Mouse (Mus musculus): ENCODE results near the gene Nfkbil1. TPM values are rescaled to one million over a fixed set of nuclear protein-coding genes. Genes with fewer than 3 reads are reported as not detected.

Nfkbil1 gene
- 3.1 and 4.2 TPM in 2 replicates for polyA plus RNA-seq (2014; fragmentation: Nextera tagmentation; extraction: Ambion mirVana)

GRCm38 (mm10) chr17:35235614-35236389 is at the start of gene Nfkbil1:
Gene Nfkbil1 (minus strand): TSS chr17:35235792.
- H3K9me3 ChIP-seq (ENCODE audit: control insufficient read depth, low read length) = no peaks in the 10 kb centered on the region
- WGBS = under 1% methylated on average over 35 of the region's 35 CpGs
- peak within 1 kb of the TSS; percentile 82 for H3K4me2 ChIP-seq (ENCODE audit: low read length)
- peak within 1 kb of the TSS; percentile 67 to 79 for H3K4me3 ChIP-seq (ENCODE audit: control insufficient read depth in 1 of 2, insufficient read depth in 1 of 2, low read depth in 1 of 2, low read length in 2 of 2)
- ATAC-seq (ENCODE audit: insufficient number of reproducible peaks, insufficient read depth, low FRiP score, low read depth) = peak; percentile 71
- H3K27me3 ChIP-seq (ENCODE audit: control insufficient read depth, insufficient read depth, low read length) = no peaks in the 10 kb centered on the region
- H3K4me1 ChIP-seq (ENCODE audit: control insufficient read depth in 2 of 2, insufficient read depth in 2 of 2, low read length in 2 of 2) = peaks cover 10 to 34% of the 10 kb centered on the region in 2 experiments
- peak within 1 kb of the TSS; percentile 86 to 94 for H3K27ac ChIP-seq (replicated peaks in 1 of 2; ENCODE audit: control insufficient read depth in 1 of 2, insufficient read depth in 1 of 2, low read depth in 2 of 2, low read length in 2 of 2)
- peaks cover 39% of the 10 kb centered on the region for H3K36me3 ChIP-seq (ENCODE audit: control insufficient read depth, insufficient read depth, low read length)
- peak within 1 kb of the TSS; percentile 91 for H3K9ac ChIP-seq (ENCODE audit: low read length)

- no peaks in the 10 kb centered on the region for H3K4me1 ChIP-seq (ENCODE audit: control insufficient read depth in 2 of 2, insufficient read depth in 2 of 2, low read length in 2 of 2)
- 73% methylated on average over 3 of the region's 3 CpGs for WGBS
- no peaks in the 10 kb centered on the region for H3K9me3 ChIP-seq (ENCODE audit: control insufficient read depth, low read length)
- no peak overlapping the region for H3K4me2 ChIP-seq (ENCODE audit: low read length)
- no peak overlapping the region for H3K27ac ChIP-seq (replicated peaks in 1 of 2; ENCODE audit: control insufficient read depth in 1 of 2, insufficient read depth in 1 of 2, low read depth in 2 of 2, low read length in 2 of 2)
- no peak overlapping the region for H3K9ac ChIP-seq (ENCODE audit: low read length)
- no peak overlapping the region for H3K4me3 ChIP-seq (ENCODE audit: control insufficient read depth in 1 of 2, insufficient read depth in 1 of 2, low read depth in 1 of 2, low read length in 2 of 2)
- no peak for ATAC-seq (ENCODE audit: insufficient number of reproducible peaks, insufficient read depth, low FRiP score, low read depth)
- peaks cover 26% of the 10 kb centered on the region for H3K27me3 ChIP-seq (ENCODE audit: control insufficient read depth, insufficient read depth, low read length)
- no peaks in the 10 kb centered on the region for H3K36me3 ChIP-seq (ENCODE audit: control insufficient read depth, insufficient read depth, low read length)
These were observed 44.7 kb upstream of the Nfkbil1 start for GRCm38 (mm10) chr17:35280276-35280675.

- H3K4me2 ChIP-seq (ENCODE audit: low read length) = no peak overlapping the region
- no peak for ATAC-seq (ENCODE audit: insufficient number of reproducible peaks, insufficient read depth, low FRiP score, low read depth)
- 82% methylated on average over 13 of the region's 13 CpGs for WGBS
- H3K9me3 ChIP-seq (ENCODE audit: control insufficient read depth, low read length) = no peaks in the 10 kb centered on the region
- H3K36me3 ChIP-seq (ENCODE audit: control insufficient read depth, insufficient read depth, low read length) = no peaks in the 10 kb centered on the region
- H3K9ac ChIP-seq (ENCODE audit: low read length) = no peak overlapping the region
- H3K4me1 ChIP-seq (ENCODE audit: control insufficient read depth in 2 of 2, insufficient read depth in 2 of 2, low read length in 2 of 2) = no peaks in the 10 kb centered on the region
- peaks cover 30% of the 10 kb centered on the region for H3K27me3 ChIP-seq (ENCODE audit: control insufficient read depth, insufficient read depth, low read length)
- no peak overlapping the region for H3K27ac ChIP-seq (replicated peaks in 1 of 2; ENCODE audit: control insufficient read depth in 1 of 2, insufficient read depth in 1 of 2, low read depth in 2 of 2, low read length in 2 of 2)
- no peak overlapping the region for H3K4me3 ChIP-seq (ENCODE audit: control insufficient read depth in 1 of 2, insufficient read depth in 1 of 2, low read depth in 1 of 2, low read length in 2 of 2)
These were observed 43.5 kb upstream of the Nfkbil1 start for GRCm38 (mm10) chr17:35278957-35279688.

DNA sequence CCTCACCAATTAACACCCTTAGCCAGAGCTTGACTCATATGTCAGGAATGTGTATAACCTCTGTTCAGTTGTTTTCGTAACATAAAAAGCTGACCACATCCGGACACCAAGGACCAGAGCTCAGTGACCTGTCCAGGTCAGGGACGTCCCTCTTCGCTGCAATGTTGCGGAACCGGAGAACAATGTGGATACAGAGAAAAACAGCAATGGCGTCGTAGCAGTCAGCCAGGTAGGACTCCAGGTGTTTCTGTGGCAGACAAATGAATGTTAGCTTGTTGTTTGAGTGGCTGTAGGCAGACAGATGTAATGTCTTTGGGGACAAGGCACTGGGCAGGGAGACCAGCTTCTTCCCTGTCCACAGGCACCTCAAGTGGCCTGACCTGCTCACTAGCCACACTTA is 42.5 kb upstream of the Nfkbil1 start:
- Histone ChIP-seq H3K27me3 (ENCODE audit: control insufficient read depth, insufficient read depth, low read length) (peaks cover 30% of the 10 kb centered on the region), H3K4me2 (ENCODE audit: low read length) (no peak overlapping the region), H3K9ac (ENCODE audit: low read length) (no peak overlapping the region), H3K9me3 (ENCODE audit: control insufficient read depth, low read length) (no peaks in the 10 kb centered on the region), H3K4me1 (ENCODE audit: control insufficient read depth in 2 of 2, insufficient read depth in 2 of 2, low read length in 2 of 2) (no peaks in the 10 kb centered on the region), H3K36me3 (ENCODE audit: control insufficient read depth, insufficient read depth, low read length) (no peaks in the 10 kb centered on the region), H3K4me3 (ENCODE audit: control insufficient read depth in 1 of 2, insufficient read depth in 1 of 2, low read depth in 1 of 2, low read length in 2 of 2) (no peak overlapping the region), H3K27ac (replicated peaks in 1 of 2; ENCODE audit: control insufficient read depth in 1 of 2, insufficient read depth in 1 of 2, low read depth in 2 of 2, low read length in 2 of 2) (no peak overlapping the region)
- WGBS = 82% methylated on average over 8 of the region's 8 CpGs
- no peak for ATAC-seq (ENCODE audit: insufficient number of reproducible peaks, insufficient read depth, low FRiP score, low read depth)

DNA sequence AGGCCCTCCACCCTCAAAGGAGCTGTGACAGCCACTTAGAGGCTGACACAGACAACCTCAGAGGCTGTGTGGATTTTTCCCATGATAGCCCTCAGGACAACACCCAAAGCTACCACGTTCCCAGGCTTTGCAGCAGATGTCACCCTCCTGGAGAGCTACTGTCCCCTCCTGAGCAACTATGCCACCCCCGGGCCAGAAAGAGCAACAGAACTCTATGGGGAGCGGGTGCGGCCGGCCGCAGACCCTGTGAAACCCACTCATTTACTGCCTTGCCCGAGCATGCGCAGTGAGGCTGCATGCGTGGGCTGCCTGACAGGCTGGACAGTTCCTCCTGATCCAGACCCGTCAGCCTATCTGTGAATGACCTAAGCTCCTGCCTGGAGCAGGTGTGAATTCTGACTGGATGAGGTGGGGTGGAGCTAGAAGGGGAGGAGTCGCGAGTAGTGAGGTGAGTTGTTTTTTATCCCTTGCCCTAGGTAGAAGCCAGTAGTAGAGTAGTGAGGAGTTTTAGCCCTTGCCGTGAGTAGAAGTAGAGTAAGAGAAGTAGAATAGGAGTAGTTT is 40.8 kb upstream of the Nfkbil1 start:
- WGBS = 18% methylated on average over 13 of the region's 13 CpGs
- peaks cover 30% of the 10 kb centered on the region for H3K27me3 ChIP-seq (ENCODE audit: control insufficient read depth, insufficient read depth, low read length)
- no peaks in the 10 kb centered on the region for H3K4me1 ChIP-seq (ENCODE audit: control insufficient read depth in 2 of 2, insufficient read depth in 2 of 2, low read length in 2 of 2)

DNA sequence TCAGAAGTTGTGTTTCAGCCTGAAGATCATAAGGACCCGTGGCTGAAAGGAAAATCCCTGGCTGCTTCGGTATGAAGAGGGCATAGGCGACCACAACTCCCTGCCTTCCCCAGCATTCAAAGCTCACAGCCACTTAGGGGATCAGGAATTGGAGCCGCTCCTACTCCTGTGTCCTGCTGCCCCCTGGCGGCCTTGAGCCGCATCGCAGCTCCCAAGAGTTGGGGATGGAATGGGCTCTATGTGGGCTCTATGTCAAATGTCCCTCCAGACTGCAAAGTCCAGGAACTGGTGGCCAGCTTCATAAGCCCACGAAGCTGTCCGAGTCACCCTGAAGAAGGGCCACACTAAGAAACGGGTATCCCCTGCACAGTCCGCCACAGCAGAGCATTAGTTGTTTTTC is 39.2 kb upstream of the Nfkbil1 start:
- Histone ChIP-seq H3K27me3 (ENCODE audit: control insufficient read depth, insufficient read depth, low read length) (peaks cover 30% of the 10 kb centered on the region), H3K9ac (ENCODE audit: low read length) (no peak overlapping the region), H3K4me3 (ENCODE audit: control insufficient read depth in 1 of 2, insufficient read depth in 1 of 2, low read depth in 1 of 2, low read length in 2 of 2) (no peak overlapping the region), H3K9me3 (ENCODE audit: control insufficient read depth, low read length) (no peaks in the 10 kb centered on the region), H3K27ac (replicated peaks in 1 of 2; ENCODE audit: control insufficient read depth in 1 of 2, insufficient read depth in 1 of 2, low read depth in 2 of 2, low read length in 2 of 2) (no peak overlapping the region), H3K4me2 (ENCODE audit: low read length) (no peak overlapping the region), H3K36me3 (ENCODE audit: control insufficient read depth, insufficient read depth, low read length) (no peaks in the 10 kb centered on the region), H3K4me1 (ENCODE audit: control insufficient read depth in 2 of 2, insufficient read depth in 2 of 2, low read length in 2 of 2) (no peaks in the 10 kb centered on the region)
- ATAC-seq (ENCODE audit: insufficient number of reproducible peaks, insufficient read depth, low FRiP score, low read depth) = no peak
- WGBS = 7% methylated on average over 11 of the region's 11 CpGs

More for the DNA sequence above, 40.8 kb upstream of the Nfkbil1 start:
- no peak overlapping the region for H3K4me3 ChIP-seq (ENCODE audit: control insufficient read depth in 1 of 2, insufficient read depth in 1 of 2, low read depth in 1 of 2, low read length in 2 of 2)
- H3K4me2 ChIP-seq (ENCODE audit: low read length) = no peak overlapping the region
- H3K36me3 ChIP-seq (ENCODE audit: control insufficient read depth, insufficient read depth, low read length) = no peaks in the 10 kb centered on the region
- no peak overlapping the region for H3K27ac ChIP-seq (replicated peaks in 1 of 2; ENCODE audit: control insufficient read depth in 1 of 2, insufficient read depth in 1 of 2, low read depth in 2 of 2, low read length in 2 of 2)
- no peaks in the 10 kb centered on the region for H3K9me3 ChIP-seq (ENCODE audit: control insufficient read depth, low read length)
- no peak overlapping the region for H3K9ac ChIP-seq (ENCODE audit: low read length)
- no peak for ATAC-seq (ENCODE audit: insufficient number of reproducible peaks, insufficient read depth, low FRiP score, low read depth)

- Histone ChIP-seq H3K9me3 (ENCODE audit: control insufficient read depth, low read length) (no peaks in the 10 kb centered on the region), H3K9ac (ENCODE audit: low read length) (no peak overlapping the region), H3K36me3 (ENCODE audit: control insufficient read depth, insufficient read depth, low read length) (no peaks in the 10 kb centered on the region), H3K4me2 (ENCODE audit: low read length) (no peak overlapping the region), H3K27me3 (ENCODE audit: control insufficient read depth, insufficient read depth, low read length) (peaks cover 23% of the 10 kb centered on the region), H3K4me1 (ENCODE audit: control insufficient read depth in 2 of 2, insufficient read depth in 2 of 2, low read length in 2 of 2) (no peaks in the 10 kb centered on the region), H3K4me3 (ENCODE audit: control insufficient read depth in 1 of 2, insufficient read depth in 1 of 2, low read depth in 1 of 2, low read length in 2 of 2) (no peak overlapping the region), H3K27ac (replicated peaks in 1 of 2; ENCODE audit: control insufficient read depth in 1 of 2, insufficient read depth in 1 of 2, low read depth in 2 of 2, low read length in 2 of 2) (no peak overlapping the region)
- no peak for ATAC-seq (ENCODE audit: insufficient number of reproducible peaks, insufficient read depth, low FRiP score, low read depth)
- 61% methylated on average over 3 of the region's 3 CpGs for WGBS
These were observed 36.7 kb upstream of the Nfkbil1 start for GRCm38 (mm10) chr17:35272249-35272648.

All from heart, embryonic 14.5 days (tissue).